Mouse (Mus musculus) ovary, postnatal 36 days (tissue): ENCODE measurements around the gene Sstr4.

Experiments used
- DNase-seq: peaks from one replicate; pipeline ENCODE4 v3.0.0; 2022; ENCODE audit warnings: low spot score, mixed read lengths

The Sstr4 gene

GRCm38 (mm10) chr2:148430941-148431340 is 35.8 kb downstream of the Sstr4 start:
- no peak for DNase-seq

GRCm38 (mm10) chr2:148432346-148432745 is 37.2 kb downstream of the Sstr4 start:
- DNase-seq: no peak

- DNase-seq: no peak
These were observed 41.1 kb downstream of the Sstr4 start for GRCm38 (mm10) chr2:148436285-148436684.

GRCm38 (mm10) chr2:148439691-148440276 is 44.6 kb downstream of the Sstr4 start:
- no peak for DNase-seq

GRCm38 (mm10) chr2:148441421-148441820 is 46.3 kb downstream of the Sstr4 start:
- DNase-seq: no peak

- no peak for DNase-seq
These were observed 47.0 kb downstream of the Sstr4 start for GRCm38 (mm10) chr2:148442172-148442571.

- no peak for DNase-seq
These were observed 47.6 kb downstream of the Sstr4 start for GRCm38 (mm10) chr2:148442710-148443109.

GRCm38 (mm10) chr2:148443249-148443958 is 48.3 kb downstream of the Sstr4 start, which contains the start of gene Cd93:
Gene Cd93, minus strand, starts transcription at chr2:148443563.
- DNase-seq: no peak

- no peak for DNase-seq
These were observed 49.3 kb downstream of the Sstr4 start for GRCm38 (mm10) chr2:148444472-148444871.

GRCm38 (mm10) chr2:148445616-148446015 is 50.5 kb downstream of the Sstr4 start:
- no peak for DNase-seq
